Mouse (Mus musculus) duodenum, adult 2 months (tissue): ENCODE measurements around the gene Cyb5r4. TPM values are rescaled to one million over a fixed set of nuclear protein-coding genes. Genes with fewer than 3 reads are reported as not detected.

Source experiments
- polyA plus RNA-seq: library from polyadenylated mRNA; depleted of rRNA; stranded (reverse); fragments of >200 nt; gene quantifications from 2 replicates; pipeline ENCODE4 v1.2.3, GENCODE M21; 2012; ENCODE audit warnings: low replicate concordance; rRNA removed

The Cyb5r4 gene
- 6.1 and 15.3 TPM in 2 replicates for polyA plus RNA-seq

GRCm38 (mm10) chr9:87021778-87022523, at the start of gene Cyb5r4:
Gene Cyb5r4, plus strand, starts transcription at chr9:87022014.

GRCm38 (mm10) chr9:87015288-87015937, 6.4 kb upstream of the Cyb5r4 start, which contains the start of gene Ripply2:
Gene Ripply2, plus strand, starts transcription at chr9:87015537.

Other genes starting within 250 kb of the Cyb5r4 start
- 0.44 and 0.71 TPM in 2 replicates for gene Snap91, start 141.4 kb upstream of the Cyb5r4 start, polyA plus RNA-seq
- gene Ripply2, start 6.5 kb upstream of the Cyb5r4 start, polyA plus RNA-seq: not detected in 2 replicates
- gene Mrap2, start 122.3 kb downstream of the Cyb5r4 start, polyA plus RNA-seq: not detected in 2 replicates
- 0.23 and 0.37 TPM in 2 replicates for gene Cep162, start 233.5 kb downstream of the Cyb5r4 start, polyA plus RNA-seq